Mouse (Mus musculus): Measurements from ENCODE around the gene Trappc6b. TPM values are rescaled to one million over a fixed set of nuclear protein-coding genes. Genes with fewer than 3 reads are reported as not detected.
A peak's percentile ranks its signal among the peaks of the same experiment; 100 is the strongest.

The Trappc6b gene
- polyA plus RNA-seq, 1 experiment = 41.7 TPM

DNA sequence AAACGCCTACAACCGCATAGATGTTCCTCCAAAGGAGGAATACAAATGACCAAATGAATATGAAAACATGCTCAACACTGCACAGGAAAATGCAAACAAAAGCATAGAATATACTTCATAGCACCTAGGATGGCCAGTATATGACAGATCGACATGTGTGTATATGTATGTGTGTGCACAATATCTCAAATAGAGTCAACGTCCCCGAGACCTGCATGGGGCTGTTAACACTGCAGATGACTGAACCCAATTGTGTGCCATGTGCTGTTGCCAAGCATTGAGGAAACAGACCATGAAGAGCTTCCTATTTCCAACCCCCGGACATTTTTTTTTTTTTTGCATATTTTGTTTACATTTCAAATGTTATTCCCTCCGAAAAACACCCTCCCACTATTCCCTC is 20.4 kb downstream of the Trappc6b start:
- Histone ChIP-seq H3K4me3 (replicated peaks; ENCODE audit: control insufficient read depth, low read depth, low read length) (no peak overlapping the region), H3K27ac (ENCODE audit: control insufficient read depth, insufficient read depth, low read depth, low read length, poor library complexity) (no peak overlapping the region), H3K4me1 (ENCODE audit: control insufficient read depth, insufficient read depth, low read length) (no peaks in the 10 kb centered on the region; the same call in 1 of the 2 replicates)
- WGBS = 50% methylated on average over 7 of the region's 7 CpGs
- TF ChIP-seq POLR2A (IDR thresholded peaks at IDR 0.05; ENCODE audit: borderline replicate concordance, control insufficient read depth, low read depth, low read length) (no peak), CTCF (IDR thresholded peaks at IDR 0.05; ENCODE audit: control insufficient read depth, insufficient read depth, low read length) (no peak)

DNA sequence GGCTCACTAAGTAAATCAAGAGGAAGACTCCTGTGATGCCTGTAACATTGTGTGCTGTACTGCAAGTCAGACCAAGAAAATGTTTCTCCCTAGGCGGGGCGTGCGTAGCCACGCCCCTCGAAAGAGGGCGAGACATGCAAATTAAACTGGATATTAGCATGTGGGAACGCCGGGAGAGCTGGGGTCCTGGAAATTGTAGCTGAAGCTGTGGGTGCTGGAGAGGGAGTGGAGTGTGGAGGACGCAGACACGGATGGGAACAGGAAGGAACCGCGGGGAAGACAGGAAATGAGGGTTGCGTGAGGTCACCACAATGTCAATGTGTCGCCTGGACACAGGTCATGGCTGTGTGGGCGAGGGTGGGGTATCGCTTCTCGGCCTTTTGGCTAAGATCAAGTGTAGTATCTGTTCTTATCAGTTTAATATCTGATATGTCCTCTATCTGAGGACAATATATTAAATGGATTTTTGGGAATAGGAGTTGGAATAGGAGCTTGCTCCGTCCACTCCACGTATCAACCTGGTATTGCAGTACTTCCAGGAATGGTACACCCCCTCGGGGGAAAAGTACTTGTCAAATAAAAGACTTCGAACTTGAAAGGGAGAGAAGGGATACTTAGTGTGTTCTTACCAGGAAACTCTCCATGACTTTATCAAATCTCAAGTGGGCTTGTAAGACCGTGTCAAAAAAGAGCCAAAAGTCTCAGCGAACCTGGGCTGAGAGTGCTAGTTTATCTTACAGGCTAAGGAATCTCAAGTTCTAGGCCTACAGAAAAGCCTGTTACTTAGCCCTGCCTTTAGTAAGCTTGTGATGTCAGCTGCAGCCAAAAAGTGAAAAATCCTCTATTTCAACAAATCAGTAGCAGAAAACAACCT is 21.1 kb downstream of the Trappc6b start:
- Histone ChIP-seq H3K4me1 (ENCODE audit: control insufficient read depth, insufficient read depth, low read length) (no peaks in the 10 kb centered on the region; the same call in 1 of the 2 replicates), H3K4me3 (replicated peaks; ENCODE audit: control insufficient read depth, low read depth, low read length) (no peak overlapping the region), H3K27ac (ENCODE audit: control insufficient read depth, insufficient read depth, low read depth, low read length, poor library complexity) (peak overlapping the region; percentile 70)
- TF ChIP-seq POLR2A (IDR thresholded peaks at IDR 0.05; ENCODE audit: borderline replicate concordance, control insufficient read depth, low read depth, low read length) (no peak), CTCF (IDR thresholded peaks at IDR 0.05; ENCODE audit: control insufficient read depth, insufficient read depth, low read length) (no peak)
- 40% methylated on average over 23 of the region's 23 CpGs for WGBS

DNA sequence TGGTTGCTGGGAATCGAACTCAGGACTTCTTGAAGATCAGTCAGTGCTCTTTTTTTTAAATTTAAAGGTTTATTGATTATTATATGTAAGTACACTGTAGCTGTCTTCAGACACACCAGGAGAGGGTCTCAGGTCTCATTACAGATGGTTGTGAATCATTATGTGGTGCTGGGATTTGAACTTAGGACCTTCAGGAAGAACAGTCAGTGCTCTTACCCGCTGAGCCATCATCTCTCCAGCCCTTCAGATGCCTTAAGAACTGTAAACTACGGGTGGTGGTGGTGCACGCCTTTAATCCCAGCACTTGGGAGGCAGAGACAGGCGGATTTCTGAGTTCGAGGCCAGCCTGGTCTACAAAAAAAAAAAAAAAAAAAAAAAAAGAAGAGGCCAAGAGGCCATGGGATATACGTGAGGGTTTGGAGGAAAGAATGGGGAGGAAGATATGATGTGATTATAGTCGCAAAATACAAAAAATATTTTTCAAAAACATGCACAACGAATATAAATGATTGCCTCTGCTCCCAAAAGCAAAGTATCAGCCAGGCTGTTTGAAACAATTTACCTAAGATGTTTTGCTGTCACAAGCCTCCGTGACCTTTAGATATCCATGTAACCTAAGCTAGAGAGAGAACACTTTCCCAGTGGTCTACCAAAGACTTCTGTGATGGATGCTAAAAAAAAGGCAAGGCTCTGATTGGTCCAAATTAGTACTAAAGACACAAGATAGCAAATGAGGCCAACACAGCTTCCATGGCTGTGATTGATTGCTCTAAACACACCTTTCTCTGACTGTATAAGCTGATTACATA is 21.9 kb downstream of the Trappc6b start:
- no peak overlapping the region for H3K27ac ChIP-seq (ENCODE audit: control insufficient read depth, insufficient read depth, low read depth, low read length, poor library complexity)
- 91% methylated on average over 10 of the region's 10 CpGs for WGBS
- no peak overlapping the region for H3K4me3 ChIP-seq (replicated peaks; ENCODE audit: control insufficient read depth, low read depth, low read length)
- no peaks in the 10 kb centered on the region; the same call in 1 of the 2 replicates for H3K4me1 ChIP-seq (ENCODE audit: control insufficient read depth, insufficient read depth, low read length)
- TF ChIP-seq CTCF (IDR thresholded peaks at IDR 0.05; ENCODE audit: control insufficient read depth, insufficient read depth, low read length) (no peak), POLR2A (IDR thresholded peaks at IDR 0.05; ENCODE audit: borderline replicate concordance, control insufficient read depth, low read depth, low read length) (no peak)

DNA sequence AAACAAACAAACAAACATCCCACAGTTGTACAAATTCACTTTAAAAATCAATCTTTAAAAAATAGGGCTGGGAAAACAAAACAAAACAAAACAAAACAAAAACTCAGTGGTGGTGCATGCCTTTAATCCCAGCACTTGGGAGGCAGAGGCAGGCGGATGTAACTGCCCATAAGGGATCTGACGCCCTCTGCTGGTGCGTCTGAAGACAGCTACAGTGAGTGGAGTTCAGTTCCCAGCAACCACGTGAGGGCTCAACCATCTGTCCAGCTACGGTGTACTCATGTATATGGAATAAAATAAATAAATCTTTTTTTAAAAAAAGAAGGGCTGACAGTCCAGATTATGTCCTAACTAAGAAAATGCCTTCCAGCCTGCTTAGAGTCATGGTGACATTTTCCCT is 29.2 kb downstream of the Trappc6b start:
- WGBS = 72% methylated on average over 5 of the region's 5 CpGs
- TF ChIP-seq CTCF (IDR thresholded peaks at IDR 0.05; ENCODE audit: control insufficient read depth, insufficient read depth, low read length) (peak; percentile 58), POLR2A (IDR thresholded peaks at IDR 0.05; ENCODE audit: borderline replicate concordance, control insufficient read depth, low read depth, low read length) (no peak)
- H3K27ac ChIP-seq (ENCODE audit: control insufficient read depth, insufficient read depth, low read depth, low read length, poor library complexity) = no peak overlapping the region
- no peaks in the 10 kb centered on the region for H3K4me1 ChIP-seq (ENCODE audit: control insufficient read depth, insufficient read depth, low read length)
- no peak overlapping the region for H3K4me3 ChIP-seq (replicated peaks; ENCODE audit: control insufficient read depth, low read depth, low read length)

DNA sequence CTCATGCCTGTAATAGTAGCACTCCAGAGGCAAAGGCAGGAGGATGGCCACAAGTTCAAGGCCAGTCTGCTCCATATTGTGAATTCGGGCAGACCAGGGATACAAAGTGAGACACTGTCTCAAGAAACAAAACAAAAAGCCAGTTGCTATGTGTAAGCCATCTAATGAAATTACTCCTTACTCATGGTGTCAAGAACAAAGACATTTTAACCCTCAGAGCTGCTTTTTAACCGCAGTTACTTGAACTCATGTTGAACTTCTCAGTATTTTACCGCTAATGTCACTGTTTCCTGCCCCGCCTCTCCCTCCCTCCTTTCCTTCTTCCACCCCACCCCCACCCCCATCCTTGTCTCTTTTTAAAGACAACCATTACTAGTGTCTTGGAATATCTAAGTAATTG is 40.0 kb downstream of the Trappc6b start:
- no peak overlapping the region for H3K27ac ChIP-seq (ENCODE audit: control insufficient read depth, insufficient read depth, low read depth, low read length, poor library complexity)
- H3K4me3 ChIP-seq (replicated peaks; ENCODE audit: control insufficient read depth, low read depth, low read length) = no peak overlapping the region
- TF ChIP-seq POLR2A (IDR thresholded peaks at IDR 0.05; ENCODE audit: borderline replicate concordance, control insufficient read depth, low read depth, low read length) (no peak), CTCF (IDR thresholded peaks at IDR 0.05; ENCODE audit: control insufficient read depth, insufficient read depth, low read length) (no peak)
- no peaks in the 10 kb centered on the region for H3K4me1 ChIP-seq (ENCODE audit: control insufficient read depth, insufficient read depth, low read length)
- WGBS = 38% methylated on average over 4 of the region's 4 CpGs

DNA sequence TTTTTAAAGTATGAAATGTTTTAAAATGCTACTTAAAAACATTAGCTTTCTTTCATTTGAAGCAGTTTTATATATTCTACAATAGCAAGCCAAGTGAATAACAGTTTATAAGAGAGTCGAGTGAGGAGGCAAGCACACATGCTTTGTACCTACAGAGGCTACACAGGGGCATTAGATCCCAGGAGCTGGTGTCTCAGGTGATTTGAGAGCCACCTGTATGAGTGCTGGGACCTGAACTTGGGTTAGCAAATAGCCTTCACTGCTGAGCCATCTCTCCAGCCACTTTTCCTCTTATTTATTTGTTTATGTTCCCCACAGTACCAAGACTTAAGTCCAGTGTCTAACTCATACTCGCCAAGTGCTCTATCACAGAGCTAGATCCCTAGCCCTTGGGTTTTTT is 41.4 kb downstream of the Trappc6b start:
- 86% methylated on average over 2 of the region's 2 CpGs for WGBS
- Histone ChIP-seq H3K4me1 (ENCODE audit: control insufficient read depth, insufficient read depth, low read length) (no peaks in the 10 kb centered on the region), H3K27ac (ENCODE audit: control insufficient read depth, insufficient read depth, low read depth, low read length, poor library complexity) (no peak overlapping the region), H3K4me3 (replicated peaks; ENCODE audit: control insufficient read depth, low read depth, low read length) (no peak overlapping the region)
- TF ChIP-seq CTCF (IDR thresholded peaks at IDR 0.05; ENCODE audit: control insufficient read depth, insufficient read depth, low read length) = no peak

DNA sequence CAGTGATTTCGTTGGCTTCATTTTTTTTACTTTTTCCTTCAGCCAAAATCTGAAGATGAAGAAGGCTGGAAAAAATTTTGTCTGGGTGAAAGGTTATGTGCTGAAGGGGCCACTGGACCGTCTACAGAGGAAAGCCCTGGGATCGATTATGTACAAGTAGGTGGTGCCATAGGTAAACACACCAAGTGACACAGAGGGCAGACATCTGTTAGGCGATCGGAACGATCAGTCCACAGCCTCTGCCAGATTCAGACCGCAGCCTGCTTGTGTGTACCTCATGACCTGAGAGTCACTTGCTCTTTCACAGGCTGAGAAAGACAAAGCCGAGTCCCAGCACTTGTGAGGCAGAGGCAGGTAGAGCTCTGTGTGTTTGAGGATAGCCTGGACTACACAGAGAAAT is 43.3 kb downstream of the Trappc6b start:
- WGBS = 88% methylated on average over 8 of the region's 8 CpGs
- no peak overlapping the region for H3K27ac ChIP-seq (ENCODE audit: control insufficient read depth, insufficient read depth, low read depth, low read length, poor library complexity)

DNA sequence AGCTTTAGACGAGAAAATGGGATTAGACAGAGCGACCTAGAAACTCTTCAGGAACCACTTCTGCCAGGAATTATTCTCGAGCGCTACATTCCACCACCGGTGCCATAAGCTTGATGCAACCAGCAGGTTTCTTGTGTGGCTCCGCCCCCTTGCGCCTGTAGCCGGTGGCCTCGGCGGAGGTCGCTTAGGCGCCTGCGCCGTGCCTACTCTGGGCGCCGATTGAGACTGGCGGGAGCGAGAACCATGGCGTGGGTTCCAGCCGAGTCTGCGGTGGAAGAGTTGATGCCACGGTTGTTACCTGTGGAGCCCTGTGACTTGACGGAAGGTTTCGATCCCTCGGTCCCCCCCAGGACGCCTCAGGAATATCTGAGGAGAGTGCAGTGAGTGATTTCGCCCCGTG is 48.0 kb downstream of the Trappc6b start, which contains the start of gene Gemin2:
Gene Gemin2, plus strand, starts transcription at position 160 of the 400 bp plus-strand sequence.
- TF ChIP-seq CTCF (IDR thresholded peaks at IDR 0.05; ENCODE audit: control insufficient read depth, insufficient read depth, low read length) (no peak), POLR2A (IDR thresholded peaks at IDR 0.05; ENCODE audit: borderline replicate concordance, control insufficient read depth, low read depth, low read length) (peak; percentile 95)
- Histone ChIP-seq H3K4me3 (replicated peaks; ENCODE audit: control insufficient read depth, low read depth, low read length) (peak within 1 kb of the TSS; percentile 90), H3K27ac (ENCODE audit: control insufficient read depth, insufficient read depth, low read depth, low read length, poor library complexity) (peak within 1 kb of the TSS; percentile 77), H3K4me1 (ENCODE audit: control insufficient read depth, insufficient read depth, low read length) (no peaks in the 10 kb centered on the region)
- WGBS = under 1% methylated on average over 28 of the region's 28 CpGs

More for the DNA sequence above, 43.3 kb downstream of the Trappc6b start:
- no peak overlapping the region for H3K4me3 ChIP-seq (replicated peaks; ENCODE audit: control insufficient read depth, low read depth, low read length)
- TF ChIP-seq POLR2A (IDR thresholded peaks at IDR 0.05; ENCODE audit: borderline replicate concordance, control insufficient read depth, low read depth, low read length) = no peak
- no peak for TF ChIP-seq CTCF (IDR thresholded peaks at IDR 0.05; ENCODE audit: control insufficient read depth, insufficient read depth, low read length)
- no peaks in the 10 kb centered on the region for H3K4me1 ChIP-seq (ENCODE audit: control insufficient read depth, insufficient read depth, low read length)

All from bone marrow, adult 2 months (tissue).